Mouse (Mus musculus): ENCODE measurements around the gene Olfr869.

Gene Olfr869

DNA sequence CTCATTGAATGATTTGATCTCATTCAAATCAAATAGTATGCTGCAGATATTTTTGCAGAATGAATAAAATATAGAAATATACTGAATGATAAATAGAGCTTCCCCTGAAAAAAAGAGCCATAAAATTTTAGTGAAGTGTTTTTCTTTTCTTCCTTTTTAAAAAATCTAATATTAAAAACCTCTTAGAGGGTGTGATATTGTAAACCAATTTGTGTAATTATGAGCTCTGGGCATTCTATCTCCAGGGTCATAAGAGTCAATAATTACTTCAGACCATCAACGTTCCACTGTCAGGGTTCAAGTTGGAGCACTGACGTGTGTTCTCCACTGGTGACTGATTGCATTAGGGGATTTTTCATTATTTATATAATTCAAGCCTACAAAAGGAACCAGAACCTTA, at the start of gene Olfr869:
Gene Olfr869 (plus strand): TSS at position 301 of the 400 bp plus-strand sequence.
- no peak for DNase-seq (ENCODE audit: extremely low read depth, insufficient read length, low spot score)

GRCm38 (mm10) chr9:20098326-20098725, 30.5 kb upstream of the Olfr869 start, which contains the start of gene Olfr868:
TSS of gene Olfr868 (plus strand) at chr9:20098626.
- DNase-seq (ENCODE audit: extremely low read depth, insufficient read length, low spot score): no peak

DNA sequence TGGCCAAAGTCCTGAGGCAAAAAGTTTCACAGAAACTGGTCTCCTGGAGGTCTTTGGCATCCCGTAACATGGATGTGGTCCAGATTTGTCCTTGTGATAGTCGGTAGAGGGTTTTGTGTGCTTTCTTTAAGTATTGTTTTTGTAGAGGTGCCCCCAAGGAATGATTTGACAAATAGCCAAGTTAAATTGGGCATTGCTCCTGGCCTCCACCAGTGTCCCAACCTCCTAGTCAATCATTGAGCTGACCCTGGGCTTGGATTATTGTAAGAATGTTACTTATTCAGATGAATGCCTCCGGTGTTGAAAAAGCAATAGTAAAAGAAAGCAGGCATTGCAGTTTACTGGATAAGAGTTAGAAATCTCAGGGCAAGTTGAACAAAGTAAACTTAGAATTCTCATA, 20.9 kb downstream of the Olfr869 start:
- no peak for DNase-seq (ENCODE audit: extremely low read depth, insufficient read length, low spot score)

DNA sequence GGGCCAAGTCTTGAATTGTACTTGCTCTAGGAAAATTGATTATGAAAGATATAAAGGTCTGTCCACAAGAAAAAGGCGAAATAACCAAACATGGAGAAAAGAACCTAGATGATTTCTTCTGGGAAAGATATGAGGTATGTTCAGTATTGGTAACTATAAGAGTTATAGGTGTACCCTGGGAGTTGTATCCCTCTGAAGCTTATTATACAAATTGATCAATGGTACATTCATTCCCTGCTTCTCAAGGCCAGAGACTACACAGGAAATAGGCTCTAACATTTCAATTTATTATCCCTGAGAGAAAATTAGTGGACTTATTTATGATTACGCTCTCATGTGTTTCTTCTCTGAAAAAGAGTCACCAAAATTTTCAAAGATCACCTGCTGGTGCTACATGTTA, 45.1 kb downstream of the Olfr869 start, which contains the start of gene Olfr870:
Gene Olfr870 (minus strand): TSS at position 101 of the 400 bp plus-strand sequence.
- DNase-seq (ENCODE audit: extremely low read depth, insufficient read length, low spot score): no peak

GRCm38 (mm10) chr9:20179463-20179862, 50.7 kb downstream of the Olfr869 start:
- DNase-seq (ENCODE audit: extremely low read depth, insufficient read length, low spot score): no peak
